Comparison of ENCODE assay signal across 25 mouse cellular contexts in the genomic region with DNA sequence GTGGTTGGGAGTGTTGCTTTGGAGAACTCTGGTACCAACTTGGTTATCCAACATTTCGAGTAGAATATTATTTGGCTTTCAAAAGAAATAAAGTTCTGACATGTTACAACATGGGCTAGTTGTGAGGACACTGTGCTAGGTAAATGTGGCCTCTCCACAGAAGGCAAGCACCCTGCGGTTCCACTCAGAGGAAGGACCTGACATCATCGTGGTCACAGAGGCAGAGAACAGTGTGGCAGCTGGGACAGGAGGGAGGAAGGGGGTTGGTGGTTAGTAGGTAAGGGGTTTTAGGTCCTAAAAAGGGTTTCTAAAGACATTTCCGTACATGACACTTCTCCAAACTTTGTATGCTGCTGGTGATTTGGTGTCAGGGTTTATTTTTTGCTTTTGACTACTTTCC.
DNase-seq lines count a peak whose midpoint lies in the region; ATAC-seq lines count a peak whose summit lies in the region.
"Had no signal": no experiment of that assay in that cellular context is flagged by ENCODE, and none has a peak within 500 bp of the region (broad histone marks: within the 10 kb centered on the region; RNA-seq: fewer than 3 reads in every experiment).

No protein-coding gene starts in this region.

- peaks cover 7% of the 10 kb centered on the region for H3K4me1 ChIP-seq in intestine, embryonic 15.5 days (replicated peaks)

- no peaks in the 10 kb centered on the region for H3K9me3 ChIP-seq in intestine, embryonic 15.5 days
- H3K9me3 ChIP-seq: forebrain, embryonic 10.5 days; G1E; hindbrain, embryonic 15.5 days; midbrain, embryonic 12.5 days; neural tube, embryonic 15.5 days had no signal

- no peaks in the 10 kb centered on the region for H3K36me3 ChIP-seq in intestine, embryonic 15.5 days
- H3K36me3 ChIP-seq: forebrain, embryonic 10.5 days; hindbrain, embryonic 15.5 days; midbrain, embryonic 12.5 days; neural tube, embryonic 15.5 days had no signal

- H3K27me3 ChIP-seq in intestine, embryonic 15.5 days (replicated peaks) = no peaks in the 10 kb centered on the region
- H3K27me3 ChIP-seq: hindbrain, embryonic 15.5 days; midbrain, embryonic 12.5 days; neural tube, embryonic 15.5 days had no signal

- peak; percentile 82 for DNase-seq in 416B (ENCODE audit: low read depth)
- DNase-seq in naive thymus-derived CD4-positive, alpha-beta T cell, adult 2 months (ENCODE audit: low read depth) = peak; percentile 13
- DNase-seq in kidney, postnatal 14 days = no peak
- DNase-seq in urinary bladder, adult 2 months (ENCODE audit: low spot score) = no peak
- DNase-seq: adrenal gland, postnatal 25 days; cerebellum, adult 11-12 months; cerebellum, postnatal 14 days; gastrocnemius, postnatal 10 days; heart, adult 18-20 months; heart, postnatal 36 days; kidney, adult 11 months; kidney, postnatal 10 days; liver; lung, embryonic 14.5 days; lung, postnatal 36 days; thymus, postnatal 4 days had no signal

- H3K9ac ChIP-seq in intestine, embryonic 15.5 days = no peak overlapping the region
- H3K9ac ChIP-seq: hindbrain, embryonic 15.5 days; lung, embryonic 14.5 days; midbrain, embryonic 12.5 days; neural tube, embryonic 15.5 days had no signal

- H3K4me3 ChIP-seq in intestine, embryonic 15.5 days (replicated peaks) = no peak overlapping the region
- H3K4me3 ChIP-seq: forebrain, embryonic 10.5 days; hindbrain, embryonic 15.5 days; layer of hippocampus, adult 2 months; midbrain, embryonic 12.5 days; neural tube, embryonic 15.5 days had no signal

- H3K4me2 ChIP-seq in intestine, embryonic 15.5 days (replicated peaks) = no peak overlapping the region
- H3K4me2 ChIP-seq: hindbrain, embryonic 15.5 days; lung, embryonic 14.5 days; midbrain, embryonic 12.5 days; neural tube, embryonic 15.5 days had no signal

- no peak overlapping the region for H3K27ac ChIP-seq in intestine, embryonic 15.5 days
- H3K27ac ChIP-seq: forebrain, embryonic 10.5 days; hindbrain, embryonic 15.5 days; layer of hippocampus, adult 2 months; midbrain, embryonic 12.5 days; neural tube, embryonic 15.5 days had no signal

- ATAC-seq in CD4-positive, CD25-positive, alpha-beta regulatory T cell, adult 4 months = peak; percentile 76
- peak; percentile 83 to 90 for ATAC-seq in hematopoietic stem cell, adult 5-6 weeks (replicated peaks in 1 of 2; ENCODE audit: insufficient read depth in 1 of 2, low FRiP score in 2 of 2, low TSS enrichment in 1 of 2, low read depth in 1 of 2, poor library complexity in 2 of 2, severe bottlenecking in 2 of 2)
- no peak for ATAC-seq in intestine, embryonic 15.5 days

- 74% methylated on average over 4 of the region's 4 CpGs for WGBS in intestine, embryonic 15.5 days

Comparison
In these comparisons a context has a peak if more than half of its experiments do, and no peak if none do; other contexts are left out.
1. DNase-seq: peak in 416B (single experiment) and naive thymus-derived CD4-positive, alpha-beta T cell, adult 2 months (single experiment); none in kidney, postnatal 14 days (single experiment) and urinary bladder, adult 2 months (single experiment).